21 mouse cellular contexts compared by ENCODE assay signal in genomic region chr2:148444472-148444871, GRCm38 (mm10). TPM values are rescaled to one million over a fixed set of nuclear protein-coding genes. Genes with fewer than 3 reads are reported as not detected.
DNase-seq lines count a peak whose midpoint lies in the region; ATAC-seq lines count a peak whose summit lies in the region.
"Had no signal": no experiment of that assay in that cellular context is flagged by ENCODE, and none has a peak within 500 bp of the region (broad histone marks: within the 10 kb centered on the region; RNA-seq: fewer than 3 reads in every experiment).

No protein-coding gene starts in this region.

- H3K4me1 ChIP-seq in heart, embryonic 11.5 days (ENCODE audit: control insufficient read depth, insufficient read depth, low read length) = 0 out of 2 replicates have a peak, but pooled peaks cover 4% of the 10 kb centered on the region
- peaks cover 15% of the 10 kb centered on the region; the same call in 1 of the 2 replicates for H3K4me1 ChIP-seq in kidney, embryonic 16.5 days (ENCODE audit: insufficient read depth, low read length)
- H3K4me1 ChIP-seq: limb, embryonic 13.5 days; neural tube, embryonic 15.5 days had no signal

- no peak for DNase-seq in heart, adult 9 months (ENCODE audit: low spot score in 2 of 2)
- DNase-seq in kidney, postnatal 14 days = no peak
- DNase-seq in adipocyte (ENCODE audit: low spot score) = peak; percentile 83
- peak; percentile 47 for DNase-seq in lung, postnatal 10 days
- no peak for DNase-seq in urinary bladder, adult 2 months (ENCODE audit: low spot score)
- DNase-seq: adrenal gland, postnatal 25 days; cerebellum, adult 9-10 months; gastrocnemius, postnatal 10 days; kidney, postnatal 4 days; midbrain, embryonic 14.5 days; thymus, postnatal 25 days had no signal

- no peak for ATAC-seq in heart, embryonic 11.5 days (replicated peaks; ENCODE audit: insufficient number of reproducible peaks, low FRiP score, low TSS enrichment)
- no peak for ATAC-seq in kidney, embryonic 16.5 days (ENCODE audit: low FRiP score, low TSS enrichment)
- ATAC-seq: activated CD4-positive, CD25-positive, alpha-beta regulatory T cell, adult 4 months had no signal

- no peak overlapping the region for H3K4me3 ChIP-seq in heart, embryonic 11.5 days (ENCODE audit: low read depth, low read length)
- no peak overlapping the region for H3K4me3 ChIP-seq in kidney, embryonic 16.5 days (ENCODE audit: low read length)
- H3K4me3 ChIP-seq: hindbrain, embryonic 12.5 days; limb, embryonic 13.5 days; myocyte; neural tube, embryonic 15.5 days had no signal

- peak overlapping the region; percentile 54; the same call in 1 of the 2 replicates for H3K27ac ChIP-seq in heart, embryonic 11.5 days (ENCODE audit: low read depth, low read length)
- peak overlapping the region; percentile 38; the same call in 1 of the 2 replicates for H3K27ac ChIP-seq in kidney, embryonic 16.5 days (ENCODE audit: low read length)
- H3K27ac ChIP-seq: hindbrain, embryonic 12.5 days; limb, embryonic 13.5 days; liver, embryonic 14.5 days; neural tube, embryonic 15.5 days had no signal

- no peak overlapping the region for H3K4me2 ChIP-seq in heart, embryonic 11.5 days
- no peak overlapping the region for H3K4me2 ChIP-seq in kidney, embryonic 16.5 days (replicated peaks; ENCODE audit: low read depth, low read length)
- H3K4me2 ChIP-seq: hindbrain, embryonic 12.5 days; limb, embryonic 13.5 days; neural tube, embryonic 15.5 days had no signal

- H3K27me3 ChIP-seq in heart, embryonic 11.5 days (ENCODE audit: control insufficient read depth, insufficient read depth, low read length) = no peaks in the 10 kb centered on the region
- H3K27me3 ChIP-seq in kidney, embryonic 16.5 days (ENCODE audit: insufficient read depth, low read length) = no peaks in the 10 kb centered on the region
- H3K27me3 ChIP-seq: hindbrain, embryonic 12.5 days; limb, embryonic 13.5 days; neural tube, embryonic 15.5 days had no signal

- no peaks in the 10 kb centered on the region for H3K9me3 ChIP-seq in heart, embryonic 11.5 days (replicated peaks; ENCODE audit: control insufficient read depth, low read length)
- no peaks in the 10 kb centered on the region for H3K9me3 ChIP-seq in kidney, embryonic 16.5 days (ENCODE audit: low read length)
- H3K9me3 ChIP-seq: hindbrain, embryonic 12.5 days; limb, embryonic 13.5 days; neural tube, embryonic 15.5 days had no signal

- WGBS in heart, embryonic 11.5 days (ENCODE audit: insufficient replicate concordance) = 54% methylated on average over 1 of the region's 1 CpGs
- 55% methylated on average over 1 of the region's 1 CpGs for WGBS in kidney, embryonic 16.5 days

- H3K36me3 ChIP-seq in heart, embryonic 11.5 days (ENCODE audit: control insufficient read depth, insufficient read depth, low read length) = no peaks in the 10 kb centered on the region
- H3K36me3 ChIP-seq in kidney, embryonic 16.5 days (ENCODE audit: insufficient read depth, low read length) = no peaks in the 10 kb centered on the region
- H3K36me3 ChIP-seq: hindbrain, embryonic 12.5 days; limb, embryonic 13.5 days; neural tube, embryonic 15.5 days had no signal

- no peak overlapping the region for H3K9ac ChIP-seq in heart, embryonic 11.5 days (ENCODE audit: low read depth, low read length)
- H3K9ac ChIP-seq in kidney, embryonic 16.5 days (replicated peaks; ENCODE audit: low read length) = no peak overlapping the region
- H3K9ac ChIP-seq: hindbrain, embryonic 12.5 days; limb, embryonic 13.5 days; liver, embryonic 14.5 days; neural tube, embryonic 15.5 days had no signal

RNA-seq across cellular contexts. Expression of gene Cd93, which starts 1.1 kb away (rescaled TPM):
- 22.9 and 23.1 TPM in 2 replicates for polyA plus RNA-seq in heart, embryonic 11.5 days (2014; fragmentation: Nextera tagmentation; extraction: Ambion mirVana)
- polyA plus RNA-seq in kidney, embryonic 16.5 days (2015; fragmentation: Nextera tagmentation; extraction: Ambion mirVana) = 19.0 and 20.0 TPM in 2 replicates
- 11.9 and 15.2 TPM in 2 replicates for polyA plus RNA-seq in urinary bladder, adult 2 months (2012; rRNA removed)

RNA-seq across cellular contexts. Expression of gene Thbd, which starts 36.5 kb away (rescaled TPM):
- 18.5 and 19.2 TPM in 2 replicates for polyA plus RNA-seq in heart, embryonic 11.5 days (2014; fragmentation: Nextera tagmentation; extraction: Ambion mirVana)
- polyA plus RNA-seq in kidney, embryonic 16.5 days (2015; fragmentation: Nextera tagmentation; extraction: Ambion mirVana) = 13.1 and 15.9 TPM in 2 replicates
- polyA plus RNA-seq in urinary bladder, adult 2 months (2012; rRNA removed) = 48.9 and 55.0 TPM in 2 replicates

RNA-seq across cellular contexts. Expression of gene Sstr4, which starts 49.3 kb away (rescaled TPM):
- polyA plus RNA-seq in heart, embryonic 11.5 days (2014; fragmentation: Nextera tagmentation; extraction: Ambion mirVana) = 1.2 and 1.7 TPM in 2 replicates
- polyA plus RNA-seq in kidney, embryonic 16.5 days (2015; fragmentation: Nextera tagmentation; extraction: Ambion mirVana) = 0.15 and 0.72 TPM in 2 replicates
- polyA plus RNA-seq in urinary bladder, adult 2 months (2012; rRNA removed) = 0.16 and 0.30 TPM in 2 replicates
- polyA plus RNA-seq: activated CD4-positive, CD25-positive, alpha-beta regulatory T cell, adult 4 months; C2C12; liver, embryonic 14.5 days; myocyte; testis, adult 2 months had no signal

Comparison
In these comparisons a context has a peak if more than half of its experiments do, and no peak if none do; other contexts are left out.
1. DNase-seq: peak in adipocyte (single experiment) and lung, postnatal 10 days (single experiment); none in heart, adult 9 months (0 of 2), kidney, postnatal 14 days (single experiment) and urinary bladder, adult 2 months (single experiment).